Mouse (Mus musculus): ENCODE results near the gene Ranbp17. TPM values are rescaled to one million over a fixed set of nuclear protein-coding genes. Genes with fewer than 3 reads are reported as not detected.

Ranbp17 gene
- polyA plus RNA-seq, 1 experiment from 2014 or later = 9.8 TPM

DNA sequence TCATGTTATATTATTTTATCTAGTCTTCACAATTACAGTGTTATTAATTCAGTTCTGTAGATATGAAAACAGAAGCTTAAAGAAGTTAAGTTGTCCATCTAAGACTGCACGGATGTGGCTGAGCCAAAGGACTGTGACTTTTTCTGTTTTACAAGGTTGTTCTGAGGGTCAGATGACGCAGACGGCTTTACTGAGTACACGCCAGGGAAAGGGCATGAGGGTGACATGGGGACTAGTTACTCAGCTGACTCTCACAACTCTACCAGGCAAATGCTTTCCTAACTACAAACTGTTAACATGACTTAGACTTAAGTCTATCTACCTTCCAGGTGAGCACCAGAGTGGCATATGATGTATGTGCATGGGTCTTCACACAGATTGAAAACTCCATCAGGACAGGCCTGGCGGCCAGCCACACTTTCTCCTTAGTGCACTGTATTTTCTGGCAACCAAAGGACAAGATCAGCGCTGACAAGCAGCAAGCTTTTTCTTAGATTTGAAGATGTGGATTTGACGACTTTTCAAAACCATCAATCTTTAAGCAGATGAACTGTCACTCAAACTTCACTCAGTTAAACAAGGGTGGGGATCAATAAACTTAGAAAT is 194.4 kb downstream of the Ranbp17 start:
- WGBS = 72% methylated on average over 7 of the region's 7 CpGs
- DNase-seq (ENCODE audit: low spot score) = no peak
- H3K9ac ChIP-seq (ENCODE audit: low read length) = no peak overlapping the region
- no peaks in the 10 kb centered on the region for H3K27me3 ChIP-seq (ENCODE audit: control insufficient read depth, insufficient read depth, low read length)
- H3K36me3 ChIP-seq (ENCODE audit: control insufficient read depth, insufficient read depth, low read length) = no peaks in the 10 kb centered on the region
- H3K9me3 ChIP-seq (ENCODE audit: control insufficient read depth, low read length) = no peaks in the 10 kb centered on the region
- H3K27ac ChIP-seq (replicated peaks; ENCODE audit: low read depth, low read length) = no peak overlapping the region
- no peak overlapping the region for H3K4me2 ChIP-seq (ENCODE audit: low read depth, severe bottlenecking)
- H3K4me1 ChIP-seq (ENCODE audit: control insufficient read depth, insufficient read depth, low read length) = no peaks in the 10 kb centered on the region
- no peak for ATAC-seq (ENCODE audit: insufficient number of reproducible peaks, low FRiP score, low TSS enrichment, low read depth)
- no peak overlapping the region for H3K4me3 ChIP-seq (ENCODE audit: low read depth, low read length)

DNA sequence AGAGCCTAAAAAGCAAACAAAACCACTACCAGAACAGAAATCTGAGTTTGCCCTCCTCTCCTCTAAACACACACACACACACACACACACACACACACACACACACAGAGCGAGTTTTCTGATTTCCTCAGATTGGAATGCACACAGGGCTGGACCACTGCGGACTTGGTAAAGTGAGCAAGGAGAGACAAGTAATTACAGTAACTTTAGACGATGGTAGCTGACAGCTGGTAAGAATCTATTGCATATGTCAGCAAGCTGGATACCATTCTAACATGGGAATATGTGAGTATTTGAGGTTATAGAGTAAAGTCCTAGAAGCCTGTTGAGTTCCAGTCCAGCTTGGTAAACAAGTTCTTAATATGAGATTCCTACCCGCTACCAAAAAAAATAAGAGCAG is 204.0 kb downstream of the Ranbp17 start:
- no peaks in the 10 kb centered on the region for H3K36me3 ChIP-seq (ENCODE audit: control insufficient read depth, insufficient read depth, low read length)

DNA sequence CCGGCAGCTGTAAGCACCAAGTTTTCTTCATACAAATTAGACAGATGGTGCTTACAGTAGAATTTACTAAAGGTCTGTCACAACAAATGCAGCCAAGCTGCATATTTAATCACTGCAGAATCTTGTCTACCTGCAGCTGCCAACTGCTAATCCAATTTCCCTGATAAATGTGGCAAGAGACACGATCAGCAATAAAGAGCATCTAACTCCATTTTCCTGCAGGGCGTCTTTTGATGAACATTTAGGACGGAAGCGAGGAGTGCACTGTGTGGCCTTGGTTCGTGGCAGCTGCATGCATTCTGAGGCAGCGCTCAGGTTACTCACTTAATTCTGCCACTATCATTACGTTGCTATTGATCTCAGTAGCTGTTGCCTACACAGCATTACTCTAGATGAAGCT is 212.7 kb downstream of the Ranbp17 start:
- Histone ChIP-seq H3K27ac (replicated peaks; ENCODE audit: low read depth, low read length) (no peak overlapping the region), H3K4me3 (ENCODE audit: low read depth, low read length) (no peak overlapping the region), H3K27me3 (ENCODE audit: control insufficient read depth, insufficient read depth, low read length) (no peaks in the 10 kb centered on the region), H3K9ac (ENCODE audit: low read length) (no peak overlapping the region), H3K9me3 (ENCODE audit: control insufficient read depth, low read length) (no peaks in the 10 kb centered on the region), H3K36me3 (ENCODE audit: control insufficient read depth, insufficient read depth, low read length) (no peaks in the 10 kb centered on the region), H3K4me1 (ENCODE audit: control insufficient read depth, insufficient read depth, low read length) (no peaks in the 10 kb centered on the region), H3K4me2 (ENCODE audit: low read depth, severe bottlenecking) (no peak overlapping the region)
- DNase-seq (ENCODE audit: low spot score) (no peak), ATAC-seq (ENCODE audit: insufficient number of reproducible peaks, low FRiP score, low TSS enrichment, low read depth) (no peak)
- WGBS = 30% methylated on average over 8 of the region's 8 CpGs

More for the DNA sequence above, 204.0 kb downstream of the Ranbp17 start:
- Histone ChIP-seq H3K27ac (replicated peaks; ENCODE audit: low read depth, low read length) (no peak overlapping the region), H3K4me2 (ENCODE audit: low read depth, severe bottlenecking) (no peak overlapping the region), H3K9ac (ENCODE audit: low read length) (no peak overlapping the region), H3K27me3 (ENCODE audit: control insufficient read depth, insufficient read depth, low read length) (no peaks in the 10 kb centered on the region), H3K4me3 (ENCODE audit: low read depth, low read length) (no peak overlapping the region), H3K9me3 (ENCODE audit: control insufficient read depth, low read length) (no peaks in the 10 kb centered on the region), H3K4me1 (ENCODE audit: control insufficient read depth, insufficient read depth, low read length) (no peaks in the 10 kb centered on the region)
- ATAC-seq (ENCODE audit: insufficient number of reproducible peaks, low FRiP score, low TSS enrichment, low read depth) = no peak
- 73% methylated on average over 4 of the region's 4 CpGs for WGBS
- DNase-seq (ENCODE audit: low spot score) = no peak

DNA sequence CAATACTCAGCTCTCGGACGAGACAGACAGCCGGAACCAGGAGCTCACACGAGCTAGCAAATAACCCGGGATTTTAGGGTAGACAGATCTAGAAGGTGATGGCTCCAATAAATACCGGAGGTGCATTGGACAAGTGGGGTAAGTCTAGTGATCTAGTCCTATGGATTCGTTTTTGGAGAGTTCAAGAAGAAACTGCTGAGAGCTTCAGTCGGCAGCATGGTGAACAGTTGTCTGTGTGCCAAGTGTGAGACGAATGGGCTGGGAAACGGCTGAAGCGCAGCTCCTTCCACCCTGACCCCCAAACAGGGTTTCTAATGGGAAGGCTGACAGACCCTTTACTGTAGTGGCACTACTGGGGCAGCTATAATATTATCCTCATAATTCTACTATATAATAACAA is 214.2 kb downstream of the Ranbp17 start:
- no peaks in the 10 kb centered on the region; the same call in 1 of the 2 replicates for H3K4me1 ChIP-seq (ENCODE audit: control insufficient read depth, insufficient read depth, low read length)
- WGBS = 50% methylated on average over 11 of the region's 11 CpGs
- no peaks in the 10 kb centered on the region for H3K36me3 ChIP-seq (ENCODE audit: control insufficient read depth, insufficient read depth, low read length)
- H3K27ac ChIP-seq (replicated peaks; ENCODE audit: low read depth, low read length) = no peak overlapping the region
- H3K27me3 ChIP-seq (ENCODE audit: control insufficient read depth, insufficient read depth, low read length) = no peaks in the 10 kb centered on the region
- H3K4me2 ChIP-seq (ENCODE audit: low read depth, severe bottlenecking) = no peak overlapping the region
- ATAC-seq (ENCODE audit: insufficient number of reproducible peaks, low FRiP score, low TSS enrichment, low read depth) (no peak), DNase-seq (ENCODE audit: low spot score) (no peak)
- H3K9me3 ChIP-seq (ENCODE audit: control insufficient read depth, low read length) = no peaks in the 10 kb centered on the region
- H3K9ac ChIP-seq (ENCODE audit: low read length) = no peak overlapping the region
- no peak overlapping the region for H3K4me3 ChIP-seq (ENCODE audit: low read depth, low read length)

DNA sequence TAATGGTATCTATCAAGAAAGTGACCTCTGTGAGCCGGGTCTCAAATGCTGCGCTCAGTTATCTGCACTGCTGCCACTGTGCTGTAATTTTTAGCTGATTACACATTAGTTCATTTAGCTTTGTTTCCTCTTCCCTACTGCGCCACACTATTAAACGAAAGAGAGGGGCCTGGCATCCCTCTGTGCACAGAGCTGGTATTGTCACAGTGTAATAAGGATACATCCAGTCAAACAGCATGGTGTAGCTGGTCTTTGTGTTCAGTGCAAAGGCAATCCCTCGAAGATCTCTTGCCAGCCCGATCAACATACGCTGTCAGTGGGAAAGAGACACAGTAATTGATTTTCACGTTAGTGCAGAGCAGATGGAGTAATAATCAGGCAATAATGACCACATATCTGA is 216.4 kb downstream of the Ranbp17 start:
- WGBS = 79% methylated on average over 8 of the region's 8 CpGs
- ATAC-seq (ENCODE audit: insufficient number of reproducible peaks, low FRiP score, low TSS enrichment, low read depth) (no peak), DNase-seq (ENCODE audit: low spot score) (no peak)
- no peak overlapping the region for H3K27ac ChIP-seq (replicated peaks; ENCODE audit: low read depth, low read length)
- H3K4me1 ChIP-seq (ENCODE audit: control insufficient read depth, insufficient read depth, low read length) = peaks cover 4% of the 10 kb centered on the region
- no peak overlapping the region for H3K4me2 ChIP-seq (ENCODE audit: low read depth, severe bottlenecking)
- no peak overlapping the region for H3K4me3 ChIP-seq (ENCODE audit: low read depth, low read length)
- no peaks in the 10 kb centered on the region for H3K36me3 ChIP-seq (ENCODE audit: control insufficient read depth, insufficient read depth, low read length)
- no peaks in the 10 kb centered on the region for H3K9me3 ChIP-seq (ENCODE audit: control insufficient read depth, low read length)
- no peak overlapping the region for H3K9ac ChIP-seq (ENCODE audit: low read length)
- H3K27me3 ChIP-seq (ENCODE audit: control insufficient read depth, insufficient read depth, low read length) = no peaks in the 10 kb centered on the region

DNA sequence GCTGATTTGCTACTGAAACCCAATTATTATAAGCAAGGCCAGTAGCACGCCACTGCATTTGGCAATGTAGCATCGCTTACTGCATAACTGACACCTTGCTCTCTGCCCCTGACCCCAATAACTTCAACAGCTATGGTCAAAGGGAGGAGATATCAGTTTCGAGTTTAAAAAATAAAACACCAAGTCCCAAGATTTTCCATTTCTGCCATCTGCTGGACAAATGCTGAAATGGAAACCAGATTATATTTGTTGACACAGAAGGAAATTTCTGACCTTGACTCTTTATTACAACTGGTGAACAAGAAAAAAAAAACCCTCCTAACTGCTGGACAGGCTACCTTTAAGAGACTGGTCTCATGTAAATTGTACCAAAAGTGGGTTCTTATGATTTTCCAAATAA is 218.1 kb downstream of the Ranbp17 start:
- Histone ChIP-seq H3K9ac (ENCODE audit: low read length) (no peak overlapping the region), H3K27me3 (ENCODE audit: control insufficient read depth, insufficient read depth, low read length) (no peaks in the 10 kb centered on the region)
- ATAC-seq (ENCODE audit: insufficient number of reproducible peaks, low FRiP score, low TSS enrichment, low read depth) = no peak

DNA sequence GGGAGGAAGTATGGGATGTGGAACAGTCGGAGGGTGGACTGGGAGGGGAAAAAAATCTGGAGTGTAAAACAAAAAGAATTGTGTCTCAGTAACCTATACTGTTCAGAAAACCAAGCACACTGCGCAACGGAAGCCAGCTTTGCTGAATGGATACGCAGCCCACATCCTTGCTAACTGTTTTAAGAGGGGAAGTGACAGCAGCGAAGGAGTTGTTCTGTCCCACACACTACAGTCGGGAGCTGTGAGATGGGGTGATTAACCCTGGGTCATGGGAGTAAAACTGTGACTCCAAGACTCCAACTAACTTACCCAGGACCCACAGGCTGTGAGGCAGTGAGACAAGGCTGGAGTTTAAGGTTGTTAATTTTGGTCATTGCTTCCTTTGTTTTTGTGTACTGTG is 219.5 kb downstream of the Ranbp17 start:
- no peak overlapping the region for H3K4me2 ChIP-seq (ENCODE audit: low read depth, severe bottlenecking)
- no peak for DNase-seq (ENCODE audit: low spot score)
- no peak for ATAC-seq (ENCODE audit: insufficient number of reproducible peaks, low FRiP score, low TSS enrichment, low read depth)
- H3K27ac ChIP-seq (replicated peaks; ENCODE audit: low read depth, low read length) = no peak overlapping the region
- H3K9ac ChIP-seq (ENCODE audit: low read length) = no peak overlapping the region
- peaks cover 5% of the 10 kb centered on the region for H3K4me1 ChIP-seq (ENCODE audit: control insufficient read depth, insufficient read depth, low read length)
- H3K27me3 ChIP-seq (ENCODE audit: control insufficient read depth, insufficient read depth, low read length) = no peaks in the 10 kb centered on the region
- H3K36me3 ChIP-seq (ENCODE audit: control insufficient read depth, insufficient read depth, low read length) = no peaks in the 10 kb centered on the region
- no peaks in the 10 kb centered on the region for H3K9me3 ChIP-seq (ENCODE audit: control insufficient read depth, low read length)
- WGBS = 60% methylated on average over 6 of the region's 6 CpGs
- no peak overlapping the region for H3K4me3 ChIP-seq (ENCODE audit: low read depth, low read length)

More for the DNA sequence above, 218.1 kb downstream of the Ranbp17 start:
- Histone ChIP-seq H3K4me3 (ENCODE audit: low read depth, low read length) (no peak overlapping the region), H3K36me3 (ENCODE audit: control insufficient read depth, insufficient read depth, low read length) (no peaks in the 10 kb centered on the region), H3K4me1 (ENCODE audit: control insufficient read depth, insufficient read depth, low read length) (peaks cover 5% of the 10 kb centered on the region), H3K27ac (replicated peaks; ENCODE audit: low read depth, low read length) (no peak overlapping the region), H3K4me2 (ENCODE audit: low read depth, severe bottlenecking) (no peak overlapping the region), H3K9me3 (ENCODE audit: control insufficient read depth, low read length) (no peaks in the 10 kb centered on the region)
- DNase-seq (ENCODE audit: low spot score) = no peak
- WGBS = 46% methylated on average over 3 of the region's 3 CpGs

DNA sequence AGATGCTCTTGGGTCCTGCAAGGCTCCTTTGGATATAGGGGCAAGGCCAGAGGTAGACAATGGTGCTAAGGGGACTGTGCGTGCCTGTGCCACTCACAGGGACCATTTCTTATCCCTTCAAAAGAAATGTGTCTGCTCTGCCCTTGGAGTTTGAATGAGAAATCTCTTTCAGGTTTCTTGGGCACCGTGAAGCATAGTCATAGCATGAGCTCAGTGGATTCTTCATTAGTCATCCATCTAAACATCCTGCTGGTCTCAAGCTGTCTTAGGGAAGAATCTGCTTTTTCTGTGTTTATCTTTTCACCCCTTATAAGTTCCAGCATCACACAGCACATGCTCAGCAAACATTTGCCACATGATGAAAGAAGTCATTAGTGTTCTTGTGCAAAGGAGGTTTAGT is 235.0 kb downstream of the Ranbp17 start:
- 88% methylated on average over 2 of the region's 2 CpGs for WGBS
- ATAC-seq (ENCODE audit: insufficient number of reproducible peaks, low FRiP score, low TSS enrichment, low read depth) = no peak

DNA sequence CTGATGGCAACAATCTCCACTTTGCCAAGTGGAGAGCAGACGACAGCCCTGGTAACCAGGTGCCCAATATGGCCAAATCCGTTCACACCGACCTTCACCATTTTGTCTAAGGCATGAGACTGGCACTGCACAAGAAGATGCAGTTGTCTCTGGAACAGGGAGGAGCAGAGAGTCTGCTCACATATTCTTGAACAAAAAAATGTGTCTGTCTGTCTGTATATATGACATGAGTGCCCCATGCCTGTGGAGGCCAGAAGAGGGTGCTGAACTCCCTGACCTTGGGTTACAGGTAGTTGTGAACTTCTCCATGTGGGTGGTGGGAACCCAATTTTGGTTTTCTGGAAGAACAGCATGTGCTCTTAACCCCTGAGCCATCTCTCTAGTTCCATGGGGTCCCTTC is 236.9 kb downstream of the Ranbp17 start, which contains the start of gene Gm12117:
Gene Gm12117 (minus strand): TSS at position 101 of the 400 bp plus-strand sequence.
- 91% methylated on average over 3 of the region's 3 CpGs for WGBS
- H3K9me3 ChIP-seq (ENCODE audit: control insufficient read depth, low read length) = no peaks in the 10 kb centered on the region
- H3K9ac ChIP-seq (ENCODE audit: low read length) = no peak within 1 kb of the TSS
- H3K4me1 ChIP-seq (ENCODE audit: control insufficient read depth, insufficient read depth, low read length) = no peaks in the 10 kb centered on the region
- H3K4me2 ChIP-seq (ENCODE audit: low read depth, severe bottlenecking) = no peak within 1 kb of the TSS
- no peak within 1 kb of the TSS for H3K27ac ChIP-seq (replicated peaks; ENCODE audit: low read depth, low read length)
- H3K36me3 ChIP-seq (ENCODE audit: control insufficient read depth, insufficient read depth, low read length) = no peaks in the 10 kb centered on the region
- no peak within 1 kb of the TSS for H3K4me3 ChIP-seq (ENCODE audit: low read depth, low read length)
- DNase-seq (ENCODE audit: low spot score) = no peak
- ATAC-seq (ENCODE audit: insufficient number of reproducible peaks, low FRiP score, low TSS enrichment, low read depth) = no peak
- no peaks in the 10 kb centered on the region for H3K27me3 ChIP-seq (ENCODE audit: control insufficient read depth, insufficient read depth, low read length)

More for the DNA sequence above, 235.0 kb downstream of the Ranbp17 start:
- no peak overlapping the region for H3K27ac ChIP-seq (replicated peaks; ENCODE audit: low read depth, low read length)
- no peaks in the 10 kb centered on the region for H3K4me1 ChIP-seq (ENCODE audit: control insufficient read depth, insufficient read depth, low read length)
- H3K36me3 ChIP-seq (ENCODE audit: control insufficient read depth, insufficient read depth, low read length) = no peaks in the 10 kb centered on the region
- H3K9me3 ChIP-seq (ENCODE audit: control insufficient read depth, low read length) = no peaks in the 10 kb centered on the region
- no peaks in the 10 kb centered on the region for H3K27me3 ChIP-seq (ENCODE audit: control insufficient read depth, insufficient read depth, low read length)
- H3K9ac ChIP-seq (ENCODE audit: low read length) = no peak overlapping the region
- no peak overlapping the region for H3K4me2 ChIP-seq (ENCODE audit: low read depth, severe bottlenecking)
- DNase-seq (ENCODE audit: low spot score) = no peak
- no peak overlapping the region for H3K4me3 ChIP-seq (ENCODE audit: low read depth, low read length)
